Mouse (Mus musculus) cortical plate, adult 2 months (tissue): ENCODE results near the gene Cfap73.

Source experiments
- CTCF ChIP-seq: fragments of 200-500 bp; IDR thresholded peaks from 2 replicates; pipeline ENCODE4 v1.5.1; 2011; ENCODE audit warnings: mild to moderate bottlenecking, control low read depth, low read length; ENCODE audit not compliant: insufficient read depth; ENCODE audit errors: extremely low read depth
- POLR2A ChIP-seq: fragments of 200-500 bp; IDR thresholded peaks from 2 replicates; pipeline ENCODE4 v1.6.1; 2011; ENCODE audit warnings: mild to moderate bottlenecking, low read length, control low read depth; ENCODE audit not compliant: insufficient read depth; ENCODE audit errors: extremely low read depth

GRCm38 (mm10) chr5:120682982-120683771 lies 49.1 kb upstream of the Cfap73 start:
- TF ChIP-seq POLR2A (no peak), CTCF (no peak)
